Mouse (Mus musculus) layer of hippocampus, postnatal 25 days (tissue): ENCODE data around the gene Celf2. TPM values are rescaled to one million over a fixed set of nuclear protein-coding genes. Genes with fewer than 3 reads are reported as not detected.
"Not testable (repeated sequence)": the region's sequence is repeated elsewhere in the genome, so short reads cannot be mapped to it uniquely, and the experiment has no call there.

Experiments
- DNase-seq, 2 experiments: peaks; one replicate each; pipeline ENCODE4 v3.0.0; 2022; ENCODE audit warnings: mixed read lengths in 2 of 2, low spot score in 1 of 2; ENCODE audit errors: extremely low spot score in 1 of 2
- total RNA-seq, 2 experiments: library from RNA; stranded (reverse); gene quantifications; 2 replicates each; pipeline ENCODE4 v1.2.3; 2021

Gene Celf2
- total RNA-seq: 100 to 1,000 TPM; 405 to 532 TPM

GRCm38 (mm10) chr2:7509463-7509862, at the start of gene Celf2:
Celf2 (minus strand) TSS chr2:7509563.
- DNase-seq: not testable (repeated sequence)

GRCm38 (mm10) chr2:7555144-7555892, 46.0 kb upstream of the Celf2 start:
- no peak for DNase-seq

GRCm38 (mm10) chr2:7554601-7555000, 45.2 kb upstream of the Celf2 start:
- DNase-seq: no peak

- no peak for DNase-seq
These were observed 43.5 kb upstream of the Celf2 start for GRCm38 (mm10) chr2:7552887-7553286.

GRCm38 (mm10) chr2:7548886-7549285, 39.5 kb upstream of the Celf2 start:
- no peak for DNase-seq

- DNase-seq: no peak
These were observed 25.3 kb upstream of the Celf2 start for GRCm38 (mm10) chr2:7534615-7535204.

GRCm38 (mm10) chr2:7534195-7534594, 24.8 kb upstream of the Celf2 start:
- DNase-seq: no peak

GRCm38 (mm10) chr2:7531185-7531960, 22.0 kb upstream of the Celf2 start:
- no peak for DNase-seq

GRCm38 (mm10) chr2:7530461-7531184, 21.3 kb upstream of the Celf2 start:
- no peak for DNase-seq

GRCm38 (mm10) chr2:7529637-7530036, 20.3 kb upstream of the Celf2 start:
- DNase-seq: no peak

- no peak for DNase-seq
These were observed 17.3 kb upstream of the Celf2 start for GRCm38 (mm10) chr2:7526696-7527095.

- no peak for DNase-seq
These were observed 10.1 kb upstream of the Celf2 start for GRCm38 (mm10) chr2:7519473-7519872.

- no peak for DNase-seq
These were observed 15.9 kb downstream of the Celf2 start for GRCm38 (mm10) chr2:7493420-7493819.

- no peak for DNase-seq
These were observed 24.4 kb downstream of the Celf2 start for GRCm38 (mm10) chr2:7484974-7485373.

- DNase-seq: no peak
These were observed 27.3 kb downstream of the Celf2 start for GRCm38 (mm10) chr2:7482062-7482461.

- no peak for DNase-seq
These were observed 48.9 kb downstream of the Celf2 start for GRCm38 (mm10) chr2:7460329-7461056.

GRCm38 (mm10) chr2:7438721-7439282, 70.6 kb downstream of the Celf2 start:
- no peak for DNase-seq

GRCm38 (mm10) chr2:7426481-7426880, 82.9 kb downstream of the Celf2 start:
- no peak for DNase-seq

GRCm38 (mm10) chr2:7400530-7400929, 108.8 kb downstream of the Celf2 start:
- DNase-seq: no peak

- peak; percentile 37 to 42 for DNase-seq
These were observed 113.4 kb downstream of the Celf2 start for GRCm38 (mm10) chr2:7395935-7396334.
